Mouse (Mus musculus): ENCODE measurements at regions not wholly inside any gene's neighbourhood (a gene's known extent, or its start where the extent isn't known, plus 50 kb on each side); places are given as distances from the start of the nearest gene placed in this dataset.

DNA sequence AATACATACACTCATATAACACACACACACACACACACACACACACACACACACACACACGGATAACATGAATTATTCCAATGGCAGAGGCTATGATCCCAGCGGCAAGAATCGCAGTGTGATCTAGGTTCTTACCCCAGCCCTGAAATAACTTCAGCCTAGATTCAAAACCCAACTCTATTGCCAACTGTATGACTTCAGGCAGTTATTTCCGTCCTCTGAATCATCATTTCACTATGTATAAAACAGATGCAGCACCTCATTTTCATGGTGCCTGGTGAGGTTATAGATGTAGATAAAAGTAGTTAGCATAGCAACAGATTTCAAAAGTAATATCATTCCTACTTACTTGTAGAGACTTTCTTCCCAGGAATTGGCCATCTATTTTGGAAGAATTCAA is 61.0 kb upstream of the Tnfsf11 start:
- no peak for DNase-seq

DNA sequence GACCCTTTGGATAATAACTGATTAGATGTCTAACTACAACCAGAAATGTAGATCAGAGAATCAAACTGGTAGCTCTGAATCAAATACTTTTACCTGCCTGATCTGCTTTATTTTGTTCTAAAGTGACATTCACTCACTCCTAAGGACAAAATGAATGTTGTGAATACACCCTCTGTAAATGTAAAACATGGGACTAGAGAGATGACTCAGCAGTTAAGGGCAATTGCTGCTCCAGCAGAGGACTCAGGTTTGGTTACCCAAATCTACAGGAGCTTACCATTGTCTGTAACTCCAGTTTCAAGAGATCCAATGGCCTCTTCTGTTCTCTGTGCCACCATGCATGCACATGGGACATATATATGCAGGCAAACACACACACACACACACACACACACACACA is 57.0 kb upstream of the Tnfsf11 start:
- no peak for DNase-seq

DNA sequence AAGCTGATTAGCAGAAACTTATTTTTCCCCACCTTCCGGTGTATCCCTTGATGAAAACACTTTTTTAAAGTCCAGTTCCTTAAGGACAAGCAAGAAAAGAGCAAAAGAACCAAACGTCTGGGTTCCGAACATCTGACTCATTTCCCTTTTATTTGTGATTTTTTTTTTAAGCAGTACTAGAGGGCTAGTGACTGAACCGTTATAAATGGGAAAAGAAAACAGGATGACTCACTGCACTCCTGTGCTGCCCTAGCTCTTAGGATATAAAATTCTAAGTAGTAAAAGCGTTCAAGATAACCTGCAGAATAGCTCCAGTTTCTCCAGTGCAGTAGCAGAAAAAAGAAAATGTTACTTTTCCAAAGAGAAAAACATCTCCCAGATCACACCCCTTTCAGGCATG is 55.3 kb upstream of the Tnfsf11 start:
- no peak for DNase-seq
